ENCODE assay signal across 7 mouse cellular contexts in the genomic region with DNA sequence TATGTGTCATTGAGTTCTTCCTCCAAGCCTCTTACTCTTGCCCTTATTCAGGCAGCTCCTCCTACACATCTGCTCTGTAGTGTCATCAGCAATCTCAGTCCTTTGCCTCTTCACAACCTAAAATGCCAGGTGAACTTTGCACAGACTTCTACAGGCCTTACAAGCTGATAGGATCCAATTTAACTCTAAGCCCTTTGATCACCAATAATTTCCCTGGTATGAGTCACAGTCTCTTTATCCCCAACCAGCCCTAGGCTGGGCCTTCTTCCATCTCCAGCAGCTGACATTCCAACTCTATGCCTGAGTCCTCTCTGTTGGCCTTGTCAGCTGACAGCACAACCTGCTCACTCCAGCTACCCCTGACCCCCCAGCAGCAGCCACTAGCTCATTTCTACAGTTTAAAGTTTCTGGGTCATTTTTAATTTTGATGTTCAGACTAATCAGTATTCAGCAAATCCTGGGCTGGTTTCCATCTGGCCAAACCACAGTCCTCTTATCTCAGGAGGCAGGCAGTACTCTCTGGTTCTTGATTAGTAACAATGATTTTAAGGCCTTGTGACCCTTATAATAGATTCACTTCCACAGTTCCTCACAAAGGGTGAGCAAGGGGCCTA. TPM values are rescaled to one million over a fixed set of nuclear protein-coding genes. Genes with fewer than 3 reads are reported as not detected.
DNase-seq lines count a peak whose midpoint lies in the region; ATAC-seq lines count a peak whose summit lies in the region.

No protein-coding gene starts in this region.

- H3K9ac ChIP-seq in kidney, embryonic 15.5 days, result no peak overlapping the region
- no peak overlapping the region for H3K9ac ChIP-seq in forebrain, embryonic 12.5 days

- peak; percentile 86 for ATAC-seq in kidney, embryonic 15.5 days (replicated peaks; ENCODE audit: low FRiP score)
- ATAC-seq in megakaryocyte progenitor cell, adult 5-6 weeks (replicated peaks; ENCODE audit: poor library complexity), result peak; percentile 82
- ATAC-seq in forebrain, embryonic 12.5 days (ENCODE audit: low FRiP score), result no peak

- no peaks in the 10 kb centered on the region for H3K9me3 ChIP-seq in kidney, embryonic 15.5 days (replicated peaks)
- H3K9me3 ChIP-seq in forebrain, embryonic 12.5 days, result no peaks in the 10 kb centered on the region

- peaks cover 23% of the 10 kb centered on the region for H3K4me1 ChIP-seq in kidney, embryonic 15.5 days
- H3K4me1 ChIP-seq in forebrain, embryonic 12.5 days, result no peaks in the 10 kb centered on the region

- no peaks in the 10 kb centered on the region for H3K27me3 ChIP-seq in kidney, embryonic 15.5 days
- H3K27me3 ChIP-seq in forebrain, embryonic 12.5 days, result no peaks in the 10 kb centered on the region

- H3K4me2 ChIP-seq in kidney, embryonic 15.5 days, result no peak overlapping the region
- no peak overlapping the region for H3K4me2 ChIP-seq in forebrain, embryonic 12.5 days

- no peaks in the 10 kb centered on the region for H3K36me3 ChIP-seq in kidney, embryonic 15.5 days
- H3K36me3 ChIP-seq in forebrain, embryonic 12.5 days (replicated peaks), result no peaks in the 10 kb centered on the region

- peak; percentile 61 to 65 for DNase-seq in adrenal gland, postnatal 36 days
- peak; percentile 78 for DNase-seq in gonadal fat pad, adult 2 months (ENCODE audit: low read depth)
- no peak for DNase-seq in right cerebral cortex, postnatal 14 days
- DNase-seq in embryo, embryonic 9.5 days (ENCODE audit: extremely low spot score), result no peak

- H3K27ac ChIP-seq in kidney, embryonic 15.5 days, result peak overlapping the region; percentile 90
- H3K27ac ChIP-seq in forebrain, embryonic 12.5 days, result no peak overlapping the region

- no peak overlapping the region for H3K4me3 ChIP-seq in kidney, embryonic 15.5 days (replicated peaks)
- H3K4me3 ChIP-seq in forebrain, embryonic 12.5 days (replicated peaks), result no peak overlapping the region

RNA-seq across cellular contexts. Expression of a gene that starts 8.1 kb away (rescaled TPM):
- 100 to 1,000 TPM; 172 to 250 TPM for total RNA-seq in adrenal gland, postnatal 36 days (2021)
- 24.9 and 29.7 TPM in 2 replicates for polyA plus RNA-seq in gonadal fat pad, adult 2 months (2012; rRNA removed)
- 91.0 and 94.6 TPM in 2 replicates for polyA plus RNA-seq in kidney, embryonic 15.5 days (2015; fragmentation: Nextera tagmentation; extraction: Ambion mirVana)
- total RNA-seq in megakaryocyte progenitor cell, adult 5-6 weeks (2015), result 148 and 151 TPM in 2 replicates
- total RNA-seq in megakaryocyte progenitor cell, adult 5-6 weeks (2017), result 371 and 490 TPM in 2 replicates
- 93.3 and 95.9 TPM in 2 replicates for polyA plus RNA-seq in forebrain, embryonic 12.5 days (2016; fragmentation: Nextera tagmentation; extraction: Ambion mirVana)

RNA-seq across cellular contexts. Expression of a gene that starts 16.1 kb away (rescaled TPM):
- 10 to 100 TPM; 11.0 to 13.3 TPM for total RNA-seq in adrenal gland, postnatal 36 days (2021)
- polyA plus RNA-seq in gonadal fat pad, adult 2 months (2012; rRNA removed), result 3.1 and 5.3 TPM in 2 replicates
- 22.8 and 24.3 TPM in 2 replicates for polyA plus RNA-seq in kidney, embryonic 15.5 days (2015; fragmentation: Nextera tagmentation; extraction: Ambion mirVana)
- total RNA-seq in megakaryocyte progenitor cell, adult 5-6 weeks (2015), result 25.6 and 30.9 TPM in 2 replicates
- total RNA-seq in megakaryocyte progenitor cell, adult 5-6 weeks (2017), result 4.7 and 4.8 TPM in 2 replicates
- polyA plus RNA-seq in forebrain, embryonic 12.5 days (2016; fragmentation: Nextera tagmentation; extraction: Ambion mirVana), result 17.3 and 17.4 TPM in 2 replicates

RNA-seq across cellular contexts. Expression of a gene that starts 42.3 kb away (rescaled TPM):
- 100 to 1,000 TPM; 157 to 207 TPM for total RNA-seq in adrenal gland, postnatal 36 days (2021)
- 27.8 and 29.4 TPM in 2 replicates for polyA plus RNA-seq in gonadal fat pad, adult 2 months (2012; rRNA removed)
- polyA plus RNA-seq in kidney, embryonic 15.5 days (2015; fragmentation: Nextera tagmentation; extraction: Ambion mirVana), result 32.1 and 38.0 TPM in 2 replicates
- total RNA-seq in megakaryocyte progenitor cell, adult 5-6 weeks (2015), result 57.9 and 79.5 TPM in 2 replicates
- 42.2 and 49.6 TPM in 2 replicates for total RNA-seq in megakaryocyte progenitor cell, adult 5-6 weeks (2017)
- polyA plus RNA-seq in forebrain, embryonic 12.5 days (2016; fragmentation: Nextera tagmentation; extraction: Ambion mirVana), result 66.9 and 77.6 TPM in 2 replicates

Comparison
In these comparisons a context has a peak if more than half of its experiments do, and no peak if none do; other contexts are left out.
1. DNase-seq: peak in adrenal gland, postnatal 36 days (2 of 2) and gonadal fat pad, adult 2 months (single experiment); none in right cerebral cortex, postnatal 14 days (single experiment) and embryo, embryonic 9.5 days (single experiment).